Mouse (Mus musculus) limb, embryonic 10.5 days (tissue): ENCODE results near the gene Fam198b. TPM values are rescaled to one million over a fixed set of nuclear protein-coding genes. Genes with fewer than 3 reads are reported as not detected.
A peak's percentile ranks its signal among the peaks of the same experiment; 100 is the strongest.

ENCODE experiments used
- DNase-seq: peaks from one replicate; pipeline ENCODE4 v3.0.0-alpha.2; 2017; ENCODE audit warnings: low spot score
- H3K27ac ChIP-seq: fragments of 300-500 bp; sonication (generic); 2 replicates; pipeline ENCODE4 v1.5.1; 2016; ENCODE audit warnings: mild to moderate bottlenecking
- H3K27me3 ChIP-seq: fragments of 300-500 bp; sonication (generic); 2 replicates; pipeline ENCODE4 v1.6.1; 2016; ENCODE audit warnings: low read depth, mild to moderate bottlenecking; ENCODE audit not compliant: poor library complexity, severe bottlenecking
- H3K36me3 ChIP-seq: fragments of 300-500 bp; sonication (generic); 2 replicates; pipeline ENCODE4 v1.6.1; 2016; ENCODE audit warnings: mild to moderate bottlenecking, moderate library complexity
- H3K4me1 ChIP-seq: fragments of 300-500 bp; sonication (generic); 2 replicates; pipeline ENCODE4 v1.6.1; 2016
- H3K4me3 ChIP-seq: fragments of 300-500 bp; sonication (generic); 2 replicates; pipeline ENCODE4 v1.5.1; 2016; ENCODE audit warnings: mild to moderate bottlenecking, moderate library complexity
- H3K9me3 ChIP-seq: fragments of 300-500 bp; sonication (generic); replicated peaks from 2 replicates; pipeline ENCODE4 v1.6.1; 2016; ENCODE audit warnings: mild to moderate bottlenecking
- WGBS: fragments of 180-500 bp; shearing (Covaris S2); methylation state at CpG from one replicate; pipeline ENCODE4 v1.1.7; 2016; 5-methylcytosine and 5-hydroxymethylcytosine counted together
- polyA plus RNA-seq: library from polyadenylated mRNA; unstranded; fragments of >200 nt; fragmentation: Nextera tagmentation; extraction: Ambion mirVana; gene quantifications from 2 replicates; pipeline ENCODE4 v1.2.1, GENCODE M21; 2016

The Fam198b gene
- polyA plus RNA-seq, 1 experiment from 2014 or later, result 7.7 TPM

DNA sequence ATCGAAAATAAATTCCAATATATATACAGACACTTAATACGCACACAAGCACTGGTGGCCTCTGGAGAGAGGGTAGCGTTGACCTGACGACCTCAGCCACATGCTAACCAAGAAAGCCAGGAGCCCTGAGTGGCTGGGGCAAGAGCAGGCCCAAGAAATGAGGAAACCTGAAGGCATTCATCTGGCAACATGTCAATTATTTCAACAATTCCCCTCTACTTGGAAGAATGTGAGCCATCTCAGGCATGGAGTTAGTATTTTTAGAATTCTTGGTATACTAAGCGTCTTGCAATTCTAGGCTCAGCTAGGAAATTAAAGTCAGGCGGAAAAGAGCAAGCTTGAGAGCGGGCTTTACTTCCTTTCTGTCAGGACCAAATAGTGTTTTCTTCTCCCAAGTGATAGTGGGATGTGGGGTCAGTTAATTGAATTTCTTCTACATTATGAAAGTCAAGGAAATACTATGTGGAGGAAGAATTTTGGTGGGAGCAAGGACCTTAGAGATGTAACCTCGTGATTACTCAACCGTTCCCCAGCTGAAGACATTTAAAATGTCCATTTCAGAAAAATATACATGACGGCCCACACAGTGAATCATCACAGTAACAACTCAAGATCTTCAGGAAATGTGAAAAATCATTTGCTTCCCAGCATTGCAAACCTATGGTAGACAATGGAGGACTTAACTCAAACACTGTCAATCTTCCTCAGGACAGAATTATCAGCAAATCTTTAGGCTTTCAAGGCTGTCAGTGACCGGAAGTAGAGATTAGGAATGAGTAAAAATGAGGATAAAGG, 93.5 kb downstream of the Fam198b start:
- H3K4me3 ChIP-seq, result no peak overlapping the region
- WGBS, result 75% methylated on average over 11 of the region's 11 CpGs
- peaks cover 9% of the 10 kb centered on the region for H3K4me1 ChIP-seq
- no peak overlapping the region for H3K27ac ChIP-seq
- H3K9me3 ChIP-seq, result no peaks in the 10 kb centered on the region
- no peaks in the 10 kb centered on the region for H3K27me3 ChIP-seq
- DNase-seq, result no peak
- no peaks in the 10 kb centered on the region for H3K36me3 ChIP-seq

DNA sequence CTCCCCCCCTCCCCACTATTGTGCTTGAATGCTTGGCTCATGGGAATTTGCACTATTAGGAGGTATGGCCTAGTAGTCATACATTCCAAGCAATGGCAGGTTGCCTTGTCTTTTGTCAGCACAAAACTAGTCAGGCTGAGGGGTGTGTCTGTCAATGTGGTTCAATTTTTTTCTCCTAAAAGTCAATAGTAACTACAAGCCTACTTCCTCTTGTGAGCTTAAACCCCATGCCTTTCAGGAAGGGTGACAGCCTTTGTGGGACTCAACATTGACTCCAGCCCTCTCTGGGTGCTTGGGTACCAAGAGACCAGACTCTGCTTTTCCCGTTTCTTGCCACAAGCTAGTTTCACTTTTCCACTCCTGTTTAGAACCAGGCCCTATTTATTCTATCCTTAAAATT, 96.4 kb downstream of the Fam198b start:
- peaks cover 9% of the 10 kb centered on the region for H3K4me1 ChIP-seq
- no peak overlapping the region for H3K4me3 ChIP-seq
- H3K27me3 ChIP-seq, result no peaks in the 10 kb centered on the region
- no peaks in the 10 kb centered on the region for H3K36me3 ChIP-seq
- H3K27ac ChIP-seq, result no peak overlapping the region
- 88% methylated on average over 1 of the region's 1 CpGs for WGBS
- no peaks in the 10 kb centered on the region for H3K9me3 ChIP-seq
- DNase-seq, result no peak

DNA sequence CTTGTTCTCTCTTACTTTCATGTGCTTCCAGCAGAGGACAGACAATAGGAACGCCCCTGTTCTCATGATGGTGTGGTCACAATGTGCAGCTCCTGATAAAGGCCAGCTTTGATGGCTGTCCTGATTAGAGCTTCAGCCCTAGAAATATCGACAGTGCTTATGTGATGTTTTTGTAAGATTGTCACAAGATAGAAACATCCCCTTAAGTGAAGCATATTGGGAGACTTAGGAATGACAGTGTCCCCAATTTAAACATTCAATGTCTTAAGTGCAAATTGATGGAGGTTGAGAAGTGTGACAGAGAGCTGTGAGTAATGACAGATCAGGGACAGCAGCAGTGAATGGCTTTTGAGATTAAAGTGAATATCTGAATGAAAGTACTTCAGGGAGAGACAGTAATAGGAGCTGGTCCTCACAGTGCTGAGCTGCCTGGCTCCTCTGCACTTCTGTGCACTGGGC, 99.7 kb downstream of the Fam198b start:
- no peak for DNase-seq
- no peak overlapping the region for H3K27ac ChIP-seq
- H3K27me3 ChIP-seq, result no peaks in the 10 kb centered on the region
- 0 out of 2 replicates have a peak, but pooled peaks cover 4% of the 10 kb centered on the region for H3K4me1 ChIP-seq
- no peak overlapping the region for H3K4me3 ChIP-seq
- no peaks in the 10 kb centered on the region for H3K36me3 ChIP-seq
- H3K9me3 ChIP-seq, result no peaks in the 10 kb centered on the region
- WGBS, result 84% methylated on average over 2 of the region's 2 CpGs

DNA sequence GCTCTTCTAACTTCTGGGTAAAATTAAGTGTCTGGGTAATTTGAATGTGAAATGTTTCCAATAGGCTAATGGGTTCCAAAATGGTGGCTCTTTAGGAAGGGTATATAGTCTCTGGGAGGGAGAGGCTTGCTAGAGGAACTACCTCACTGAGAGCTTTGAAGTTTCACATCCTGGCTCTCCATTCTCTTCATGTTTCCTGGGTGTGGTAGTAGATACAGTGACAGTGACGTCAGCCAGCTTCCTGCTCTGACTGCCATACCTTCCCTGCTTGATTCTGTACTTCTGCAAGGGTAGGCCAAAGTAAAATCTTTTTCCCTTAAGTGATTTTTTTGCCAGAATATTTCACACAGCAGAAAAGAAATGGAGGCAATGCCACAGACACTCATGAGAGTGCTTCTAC, 100.2 kb downstream of the Fam198b start:
- no peak for DNase-seq
- H3K27me3 ChIP-seq, result no peaks in the 10 kb centered on the region
- no peaks in the 10 kb centered on the region for H3K9me3 ChIP-seq
- WGBS, result 48% methylated on average over 1 of the region's 1 CpGs
- no peaks in the 10 kb centered on the region for H3K36me3 ChIP-seq
- H3K4me3 ChIP-seq, result no peak overlapping the region
- peaks cover 9% of the 10 kb centered on the region for H3K4me1 ChIP-seq
- H3K27ac ChIP-seq, result no peak overlapping the region

DNA sequence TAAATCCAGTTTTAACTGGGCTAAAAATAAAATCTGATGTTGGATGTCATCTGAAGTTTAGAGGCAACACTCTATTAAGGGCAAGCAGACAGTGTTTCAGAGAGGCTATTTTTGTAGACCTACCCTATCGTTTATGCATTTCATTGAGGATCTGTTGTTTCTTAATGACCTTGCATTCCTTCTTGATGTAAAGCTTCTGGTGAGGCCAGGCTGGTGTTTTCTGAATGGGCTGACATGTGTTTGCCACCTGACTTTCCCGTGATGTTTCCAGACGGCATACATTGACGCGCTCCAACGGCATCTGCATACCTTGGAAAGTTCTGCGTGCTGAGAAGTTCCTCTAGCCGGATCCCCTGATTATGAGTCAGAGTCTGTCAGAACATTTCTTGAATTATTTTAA, 104.9 kb downstream of the Fam198b start:
- 53% methylated on average over 8 of the region's 8 CpGs for WGBS
- H3K27ac ChIP-seq, result no peak overlapping the region
- no peaks in the 10 kb centered on the region for H3K9me3 ChIP-seq
- peak; percentile 61 for DNase-seq
- peaks cover 19% of the 10 kb centered on the region for H3K4me1 ChIP-seq
- no peaks in the 10 kb centered on the region for H3K36me3 ChIP-seq
- no peak overlapping the region for H3K4me3 ChIP-seq
- H3K27me3 ChIP-seq, result no peaks in the 10 kb centered on the region

DNA sequence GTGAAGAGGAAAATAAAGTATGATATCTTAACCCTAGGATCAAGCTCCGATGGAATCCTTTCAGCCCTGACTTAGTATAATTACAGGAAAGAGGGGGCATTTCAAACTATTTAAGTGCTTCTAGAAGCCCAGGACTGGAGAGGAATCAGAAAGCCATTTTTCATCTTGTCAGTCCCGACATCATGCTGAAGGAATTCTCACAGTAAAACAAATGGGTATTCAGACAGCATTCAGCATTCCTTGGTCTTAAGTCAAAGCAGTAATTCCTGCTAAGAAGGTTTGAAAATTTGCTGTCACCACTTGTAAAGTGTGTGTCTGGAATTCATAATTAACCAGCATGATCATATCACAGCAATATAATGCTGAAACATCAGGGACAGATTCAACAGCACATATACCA, 105.6 kb downstream of the Fam198b start:
- Histone ChIP-seq H3K4me1 (peaks cover 19% of the 10 kb centered on the region), H3K9me3 (no peaks in the 10 kb centered on the region), H3K4me3 (no peak overlapping the region), H3K36me3 (no peaks in the 10 kb centered on the region), H3K27ac (no peak overlapping the region), H3K27me3 (no peaks in the 10 kb centered on the region)
- WGBS, result 47% methylated on average over 2 of the region's 2 CpGs
- no peak for DNase-seq

DNA sequence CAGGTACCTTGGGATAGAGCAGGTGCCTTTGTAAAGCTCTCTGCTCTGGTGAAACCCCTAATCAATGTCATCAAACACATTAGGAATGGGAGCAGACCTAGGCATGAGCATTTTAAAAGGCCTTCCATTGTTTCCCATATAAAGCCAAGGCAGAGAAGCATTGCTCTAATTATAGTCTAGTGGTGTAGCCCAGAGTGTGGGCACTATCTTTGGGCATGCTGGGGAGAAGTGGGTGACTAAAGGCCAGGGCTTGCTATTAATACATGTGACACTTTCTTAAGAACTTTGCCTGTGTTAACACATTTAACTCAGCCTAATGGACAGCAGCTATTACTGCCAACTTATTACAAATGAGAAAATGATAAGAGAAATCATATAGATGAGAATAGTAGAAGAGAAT, 106.1 kb downstream of the Fam198b start:
- H3K4me1 ChIP-seq, result peaks cover 19% of the 10 kb centered on the region
- no peak overlapping the region for H3K4me3 ChIP-seq
- no peaks in the 10 kb centered on the region for H3K36me3 ChIP-seq
- H3K27ac ChIP-seq, result no peak overlapping the region
- no peaks in the 10 kb centered on the region for H3K9me3 ChIP-seq
- DNase-seq, result no peak
- H3K27me3 ChIP-seq, result no peaks in the 10 kb centered on the region

DNA sequence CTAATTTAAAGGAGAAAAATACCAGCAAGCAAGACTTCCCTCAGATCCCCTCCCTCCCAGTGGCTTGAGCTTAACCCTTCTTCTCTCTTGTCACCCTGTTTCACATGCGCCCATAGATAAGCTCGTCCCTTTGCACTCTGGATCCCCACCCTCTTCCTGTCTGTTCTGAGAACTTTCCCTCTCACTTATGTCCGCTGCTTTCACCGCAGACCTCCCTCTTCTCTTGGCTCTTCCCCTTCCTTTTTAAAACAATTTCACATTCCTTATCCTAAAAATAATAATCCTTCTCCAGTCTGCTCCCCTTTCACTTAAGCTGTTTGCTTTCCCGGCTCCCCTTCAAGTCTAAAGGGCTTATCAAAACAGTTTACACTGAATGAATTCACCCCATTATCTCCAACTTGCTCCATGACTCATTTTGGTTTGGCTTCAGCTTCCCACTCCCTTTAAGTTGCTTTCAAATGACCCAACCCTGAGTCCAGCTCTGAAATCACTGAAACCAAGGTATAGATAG, 109.8 kb downstream of the Fam198b start:
- Histone ChIP-seq H3K36me3 (no peaks in the 10 kb centered on the region), H3K27me3 (no peaks in the 10 kb centered on the region), H3K4me1 (peaks cover 14% of the 10 kb centered on the region), H3K4me3 (no peak overlapping the region), H3K9me3 (no peaks in the 10 kb centered on the region), H3K27ac (no peak overlapping the region)
- DNase-seq, result no peak
- WGBS, result 76% methylated on average over 5 of the region's 5 CpGs

DNA sequence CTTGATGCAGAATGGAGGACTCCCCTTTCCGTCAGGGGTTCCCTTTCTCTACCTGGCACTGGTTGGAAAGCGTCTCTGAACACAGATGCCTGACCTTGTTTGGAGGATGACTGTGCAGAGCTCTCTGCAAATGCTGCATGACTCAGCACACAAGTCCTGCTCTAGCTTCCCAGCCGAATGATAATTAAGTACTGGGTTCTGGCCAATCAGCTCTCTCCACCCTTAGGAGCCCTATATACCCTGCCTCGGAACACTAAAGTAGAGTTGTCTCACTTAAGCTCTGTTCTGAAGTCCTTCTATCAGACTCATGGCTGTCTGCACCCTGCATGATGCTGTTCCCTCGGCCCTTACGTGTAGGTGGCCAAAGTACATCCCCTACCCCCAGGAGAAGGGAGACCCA, 111.4 kb downstream of the Fam198b start:
- Histone ChIP-seq H3K27ac (no peak overlapping the region), H3K4me3 (no peak overlapping the region), H3K27me3 (no peaks in the 10 kb centered on the region), H3K4me1 (no peaks in the 10 kb centered on the region), H3K9me3 (no peaks in the 10 kb centered on the region), H3K36me3 (no peaks in the 10 kb centered on the region)
- WGBS, result 80% methylated on average over 6 of the region's 6 CpGs
- DNase-seq, result no peak

Other genes with a start within 250 kb of the Fam198b start
- 0.06 and 0.31 TPM in 2 replicates for gene Rxfp1, start 146.7 kb upstream of the Fam198b start, polyA plus RNA-seq
- 3.4 and 3.8 TPM in 2 replicates for gene Tmem144, start 31.8 kb upstream of the Fam198b start, polyA plus RNA-seq